Mouse (Mus musculus): Measurements from ENCODE around the gene Ehd2. TPM values are rescaled to one million over a fixed set of nuclear protein-coding genes. Genes with fewer than 3 reads are reported as not detected.
"Not testable (repeated sequence)": the region's sequence is repeated elsewhere in the genome, so short reads cannot be mapped to it uniquely, and the experiment has no call there.

Gene Ehd2
- polyA plus RNA-seq, 1 experiment from 2014 or later, result 5.6 TPM

DNA sequence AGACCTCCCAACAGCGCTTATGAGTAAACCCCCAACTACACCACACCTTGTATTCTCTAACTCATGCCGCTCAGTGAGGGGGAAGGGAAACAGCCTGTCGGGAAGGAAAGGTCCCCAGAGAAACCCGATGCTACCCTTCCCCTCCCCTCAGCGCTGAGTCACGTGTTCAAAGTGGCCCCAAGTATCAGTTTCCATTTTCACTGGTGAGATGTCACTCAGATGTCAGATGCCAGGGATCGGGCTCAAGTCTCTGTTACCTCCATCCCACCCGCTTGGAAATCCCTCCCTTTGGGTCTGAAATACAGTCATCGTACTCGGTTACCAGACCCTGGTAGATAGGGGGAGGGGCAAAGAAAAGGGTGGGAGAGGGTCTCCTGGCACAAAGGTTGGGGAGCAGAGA, 45.6 kb downstream of the Ehd2 start:
- Histone ChIP-seq H3K27ac (ENCODE audit: low read depth, low read length) (peak overlapping the region; percentile 91), H3K27me3 (replicated peaks; ENCODE audit: control insufficient read depth, insufficient read depth, low read length) (no peaks in the 10 kb centered on the region), H3K4me1 (ENCODE audit: control insufficient read depth, insufficient read depth, low read depth, low read length) (peaks cover 20% of the 10 kb centered on the region), H3K4me3 (ENCODE audit: low read length) (peak overlapping the region; percentile 55), H3K36me3 (ENCODE audit: control insufficient read depth, insufficient read depth, low read length) (peaks cover 20% of the 10 kb centered on the region), H3K4me2 (ENCODE audit: low read length) (peak overlapping the region; percentile 91), H3K9ac (ENCODE audit: low read depth, low read length) (peak overlapping the region; percentile 61), H3K9me3 (ENCODE audit: control insufficient read depth, low read length) (no peaks in the 10 kb centered on the region)
- peak; percentile 45 for ATAC-seq
- WGBS, result under 1% methylated on average over 10 of the region's 10 CpGs

DNA sequence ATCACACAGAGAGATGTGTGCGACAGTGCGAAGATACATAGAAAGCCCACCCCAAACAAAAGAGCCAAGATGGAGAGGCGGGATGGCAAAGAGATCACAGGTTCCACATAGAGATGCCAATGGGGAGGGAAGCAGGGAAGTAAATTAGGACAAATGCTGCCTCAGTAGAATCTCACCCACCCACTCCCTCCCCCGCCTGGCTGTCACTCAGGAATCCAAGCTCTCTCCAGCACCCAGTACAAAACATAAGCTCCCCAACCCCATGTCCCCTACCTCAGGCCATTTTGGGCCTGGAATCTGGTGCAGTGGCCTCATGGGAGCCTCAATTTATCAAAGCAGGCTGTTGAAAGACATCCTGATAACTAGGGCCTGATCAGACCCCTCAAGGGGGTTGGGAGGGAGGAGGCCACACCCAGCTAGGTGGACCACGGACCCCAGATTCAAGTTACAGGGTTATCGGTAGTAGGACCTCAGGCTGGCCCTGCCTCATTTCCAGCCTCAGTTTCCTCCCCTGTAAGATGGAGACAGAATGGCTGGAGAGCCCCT, 46.6 kb downstream of the Ehd2 start:
- ATAC-seq, result no peak
- H3K4me3 ChIP-seq (ENCODE audit: low read length), result peak overlapping the region; percentile 55
- peak overlapping the region; percentile 61 for H3K9ac ChIP-seq (ENCODE audit: low read depth, low read length)
- peaks cover 20% of the 10 kb centered on the region for H3K4me1 ChIP-seq (ENCODE audit: control insufficient read depth, insufficient read depth, low read depth, low read length)
- H3K36me3 ChIP-seq (ENCODE audit: control insufficient read depth, insufficient read depth, low read length), result peaks cover 20% of the 10 kb centered on the region
- WGBS, result 88% methylated on average over 6 of the region's 6 CpGs
- peak overlapping the region; percentile 5; the same call in 1 of the 2 replicates for H3K27ac ChIP-seq (ENCODE audit: low read depth, low read length)
- peak overlapping the region; percentile 91 for H3K4me2 ChIP-seq (ENCODE audit: low read length)
- H3K9me3 ChIP-seq (ENCODE audit: control insufficient read depth, low read length), result no peaks in the 10 kb centered on the region
- no peaks in the 10 kb centered on the region for H3K27me3 ChIP-seq (replicated peaks; ENCODE audit: control insufficient read depth, insufficient read depth, low read length)

GRCm38 (mm10) chr7:15919947-15920346, 47.4 kb downstream of the Ehd2 start:
- 95% methylated on average over 9 of the region's 9 CpGs for WGBS
- no peaks in the 10 kb centered on the region for H3K9me3 ChIP-seq (ENCODE audit: control insufficient read depth, low read length)
- H3K4me3 ChIP-seq (ENCODE audit: low read length), result peak overlapping the region; percentile 55; the same call in 1 of the 2 replicates
- H3K9ac ChIP-seq (ENCODE audit: low read depth, low read length), result no peak overlapping the region
- H3K36me3 ChIP-seq (ENCODE audit: control insufficient read depth, insufficient read depth, low read length), result peaks cover 20% of the 10 kb centered on the region
- H3K27me3 ChIP-seq (replicated peaks; ENCODE audit: control insufficient read depth, insufficient read depth, low read length), result no peaks in the 10 kb centered on the region
- no peak for ATAC-seq
- peak overlapping the region; percentile 91 for H3K4me2 ChIP-seq (ENCODE audit: low read length)
- no peak overlapping the region for H3K27ac ChIP-seq (ENCODE audit: low read depth, low read length)
- peaks cover 20% of the 10 kb centered on the region for H3K4me1 ChIP-seq (ENCODE audit: control insufficient read depth, insufficient read depth, low read depth, low read length)

- Histone ChIP-seq H3K27me3 (replicated peaks; ENCODE audit: control insufficient read depth, insufficient read depth, low read length) (no peaks in the 10 kb centered on the region), H3K27ac (ENCODE audit: low read depth, low read length) (no peak overlapping the region), H3K4me3 (ENCODE audit: low read length) (no peak overlapping the region), H3K4me1 (ENCODE audit: control insufficient read depth, insufficient read depth, low read depth, low read length) (peaks cover 20% of the 10 kb centered on the region), H3K9ac (ENCODE audit: low read depth, low read length) (no peak overlapping the region), H3K4me2 (ENCODE audit: low read length) (no peak overlapping the region), H3K9me3 (ENCODE audit: control insufficient read depth, low read length) (no peaks in the 10 kb centered on the region), H3K36me3 (ENCODE audit: control insufficient read depth, insufficient read depth, low read length) (peaks cover 20% of the 10 kb centered on the region)
- ATAC-seq, result no peak
These were observed 49.0 kb downstream of the Ehd2 start for GRCm38 (mm10) chr7:15918371-15918770.

DNA sequence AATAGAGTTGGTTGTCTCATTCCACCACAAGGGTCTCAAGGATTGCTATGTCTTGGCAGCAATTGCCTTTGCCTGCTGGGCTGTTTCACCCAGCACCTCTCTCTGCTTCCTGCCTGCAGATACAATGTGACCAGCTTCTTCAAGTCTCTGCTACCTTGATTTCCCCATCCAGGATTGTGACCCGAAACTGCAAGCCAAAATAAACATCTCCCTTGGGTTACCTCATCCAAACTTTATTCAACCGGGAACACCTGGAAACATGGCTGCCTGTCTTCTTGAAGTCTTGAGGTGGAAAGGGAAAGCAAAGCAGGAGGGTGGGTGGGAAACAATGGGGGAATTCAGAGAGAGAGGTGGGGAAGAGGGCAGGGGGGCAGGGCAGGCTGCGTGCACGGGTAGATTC, 50.4 kb downstream of the Ehd2 start:
- H3K4me2 ChIP-seq (ENCODE audit: low read length), result no peak overlapping the region
- H3K9me3 ChIP-seq (ENCODE audit: control insufficient read depth, low read length), result no peaks in the 10 kb centered on the region
- H3K9ac ChIP-seq (ENCODE audit: low read depth, low read length), result no peak overlapping the region
- H3K27me3 ChIP-seq (replicated peaks; ENCODE audit: control insufficient read depth, insufficient read depth, low read length), result no peaks in the 10 kb centered on the region
- WGBS, result 86% methylated on average over 4 of the region's 4 CpGs
- peaks cover 20% of the 10 kb centered on the region for H3K36me3 ChIP-seq (ENCODE audit: control insufficient read depth, insufficient read depth, low read length)
- ATAC-seq, result no peak
- no peak overlapping the region for H3K27ac ChIP-seq (ENCODE audit: low read depth, low read length)
- H3K4me1 ChIP-seq (ENCODE audit: control insufficient read depth, insufficient read depth, low read depth, low read length), result peaks cover 17% of the 10 kb centered on the region
- no peak overlapping the region for H3K4me3 ChIP-seq (ENCODE audit: low read length)

- Histone ChIP-seq H3K4me1 (ENCODE audit: control insufficient read depth, insufficient read depth, low read depth, low read length) (peaks cover 15% of the 10 kb centered on the region), H3K27ac (ENCODE audit: low read depth, low read length) (no peak overlapping the region), H3K9ac (ENCODE audit: low read depth, low read length) (no peak overlapping the region), H3K27me3 (replicated peaks; ENCODE audit: control insufficient read depth, insufficient read depth, low read length) (no peaks in the 10 kb centered on the region), H3K4me2 (ENCODE audit: low read length) (no peak overlapping the region), H3K9me3 (ENCODE audit: control insufficient read depth, low read length) (no peaks in the 10 kb centered on the region), H3K36me3 (ENCODE audit: control insufficient read depth, insufficient read depth, low read length) (peaks cover 20% of the 10 kb centered on the region), H3K4me3 (ENCODE audit: low read length) (no peak overlapping the region)
- WGBS, result 88% methylated on average over 3 of the region's 3 CpGs
- no peak for ATAC-seq
These were observed 51.1 kb downstream of the Ehd2 start for GRCm38 (mm10) chr7:15916134-15916723.

- H3K27ac ChIP-seq (ENCODE audit: low read depth, low read length); H3K9me3 ChIP-seq (ENCODE audit: control insufficient read depth, low read length); H3K4me2 ChIP-seq (ENCODE audit: low read length); H3K4me3 ChIP-seq (ENCODE audit: low read length); ATAC-seq; H3K9ac ChIP-seq (ENCODE audit: low read depth, low read length); H3K27me3 ChIP-seq (replicated peaks; ENCODE audit: control insufficient read depth, insufficient read depth, low read length); H3K4me1 ChIP-seq (ENCODE audit: control insufficient read depth, insufficient read depth, low read depth, low read length): not testable (repeated sequence)
- 83% methylated on average over 4 of the region's 4 CpGs for WGBS
- H3K36me3 ChIP-seq (ENCODE audit: control insufficient read depth, insufficient read depth, low read length), result peaks cover 20% of the 10 kb centered on the region
These were observed 51.7 kb downstream of the Ehd2 start for GRCm38 (mm10) chr7:15915695-15916094.

- H3K27me3 ChIP-seq (replicated peaks; ENCODE audit: control insufficient read depth, insufficient read depth, low read length), result no peaks in the 10 kb centered on the region
- ATAC-seq, result no peak
- 79% methylated on average over 2 of the region's 2 CpGs for WGBS
These were observed 52.6 kb downstream of the Ehd2 start for GRCm38 (mm10) chr7:15914751-15915150.

GRCm38 (mm10) chr7:15914252-15914651, 53.1 kb downstream of the Ehd2 start:
- WGBS, result 42% methylated on average over 2 of the region's 2 CpGs
- H3K9me3 ChIP-seq (ENCODE audit: control insufficient read depth, low read length), result no peaks in the 10 kb centered on the region

More at GRCm38 (mm10) chr7:15914751-15915150, 52.6 kb downstream of the Ehd2 start:
- Histone ChIP-seq H3K9me3 (ENCODE audit: control insufficient read depth, low read length) (no peaks in the 10 kb centered on the region), H3K4me1 (ENCODE audit: control insufficient read depth, insufficient read depth, low read depth, low read length) (peaks cover 2% of the 10 kb centered on the region; the same call in 1 of the 2 replicates), H3K27ac (ENCODE audit: low read depth, low read length) (no peak overlapping the region), H3K36me3 (ENCODE audit: control insufficient read depth, insufficient read depth, low read length) (peaks cover 15% of the 10 kb centered on the region), H3K4me2 (ENCODE audit: low read length) (no peak overlapping the region), H3K9ac (ENCODE audit: low read depth, low read length) (no peak overlapping the region), H3K4me3 (ENCODE audit: low read length) (no peak overlapping the region)

More at GRCm38 (mm10) chr7:15914252-15914651, 53.1 kb downstream of the Ehd2 start:
- ATAC-seq, result no peak
- no peaks in the 10 kb centered on the region for H3K27me3 ChIP-seq (replicated peaks; ENCODE audit: control insufficient read depth, insufficient read depth, low read length)
- H3K4me1 ChIP-seq (ENCODE audit: control insufficient read depth, insufficient read depth, low read depth, low read length), result peaks cover 2% of the 10 kb centered on the region; the same call in 1 of the 2 replicates
- no peak overlapping the region for H3K9ac ChIP-seq (ENCODE audit: low read depth, low read length)
- H3K36me3 ChIP-seq (ENCODE audit: control insufficient read depth, insufficient read depth, low read length), result peaks cover 10% of the 10 kb centered on the region
- no peak overlapping the region for H3K27ac ChIP-seq (ENCODE audit: low read depth, low read length)
- H3K4me3 ChIP-seq (ENCODE audit: low read length), result no peak overlapping the region
- H3K4me2 ChIP-seq (ENCODE audit: low read length), result no peak overlapping the region

Data from hindbrain, embryonic 16.5 days (tissue).